ENCODE assay signal across 7 mouse cellular contexts in genomic region chr8:119798170-119798964, GRCm38 (mm10). TPM values are rescaled to one million over a fixed set of nuclear protein-coding genes. Genes with fewer than 3 reads are reported as not detected.
DNase-seq lines count a peak whose midpoint lies in the region; ATAC-seq and TF ChIP-seq lines count a peak whose summit lies in the region.

No protein-coding gene starts in this region.

- no peak overlapping the region for H3K9ac ChIP-seq in intestine, postnatal 0 days (ENCODE audit: low read depth, low read length)
- H3K9ac ChIP-seq in limb, embryonic 12.5 days (replicated peaks): no peak overlapping the region; the same call in 1 of the 2 replicates
- H3K9ac ChIP-seq in midbrain, embryonic 14.5 days (replicated peaks; ENCODE audit: low read length): no peak overlapping the region

- no peak overlapping the region for H3K4me3 ChIP-seq in intestine, postnatal 0 days (ENCODE audit: low read depth, low read length)
- peak overlapping the region; percentile 16 for H3K4me3 ChIP-seq in limb, embryonic 12.5 days (replicated peaks)
- H3K4me3 ChIP-seq in midbrain, embryonic 14.5 days (replicated peaks; ENCODE audit: low read depth, low read length): no peak overlapping the region

- H3K4me2 ChIP-seq in intestine, postnatal 0 days (replicated peaks; ENCODE audit: low read depth): peak overlapping the region; percentile 52
- peak overlapping the region; percentile 49 for H3K4me2 ChIP-seq in limb, embryonic 12.5 days
- peak overlapping the region; percentile 34 for H3K4me2 ChIP-seq in midbrain, embryonic 14.5 days (ENCODE audit: low read length)

- peak; percentile 63 for ATAC-seq in intestine, postnatal 0 days
- peak; percentile 90 for ATAC-seq in limb, embryonic 12.5 days (ENCODE audit: insufficient number of reproducible peaks, insufficient read depth, low FRiP score, low TSS enrichment, low read depth)
- ATAC-seq in midbrain, embryonic 14.5 days (ENCODE audit: low FRiP score, low TSS enrichment): peak; percentile 65

- peaks cover 4% of the 10 kb centered on the region; the same call in 1 of the 2 replicates for H3K4me1 ChIP-seq in intestine, postnatal 0 days (replicated peaks; ENCODE audit: control insufficient read depth, insufficient read depth, low read length)
- peaks cover 24% of the 10 kb centered on the region for H3K4me1 ChIP-seq in limb, embryonic 12.5 days (replicated peaks)
- H3K4me1 ChIP-seq in midbrain, embryonic 14.5 days (ENCODE audit: control insufficient read depth, insufficient read depth, low read length): peaks cover 28% of the 10 kb centered on the region

- DNase-seq in ES-CJ7 (ENCODE audit: low read depth, low spot score): peak; percentile 77
- peak; percentile 43 to 61 for DNase-seq in adrenal gland, postnatal 36 days
- DNase-seq in gastrocnemius, postnatal 10 days: peak; percentile 44
- DNase-seq in midbrain, embryonic 14.5 days: peak; percentile 81
- peak; percentile 43 to 84 for DNase-seq in spleen, postnatal 10 days (ENCODE audit: low spot score in 2 of 2)

- H3K9me3 ChIP-seq in intestine, postnatal 0 days (ENCODE audit: control insufficient read depth): no peaks in the 10 kb centered on the region
- no peaks in the 10 kb centered on the region for H3K9me3 ChIP-seq in limb, embryonic 12.5 days
- H3K9me3 ChIP-seq in midbrain, embryonic 14.5 days (ENCODE audit: control insufficient read depth, low read length): no peaks in the 10 kb centered on the region

- WGBS in intestine, postnatal 0 days: 17% methylated on average over 15 of the region's 15 CpGs
- 9% methylated on average over 15 of the region's 15 CpGs for WGBS in limb, embryonic 12.5 days
- 6% methylated on average over 15 of the region's 15 CpGs for WGBS in midbrain, embryonic 14.5 days

- TF ChIP-seq CTCF in intestine, postnatal 0 days (IDR thresholded peaks at IDR 0.05; ENCODE audit: low read depth): no peak

- H3K27ac ChIP-seq in intestine, postnatal 0 days (ENCODE audit: low read depth, low read length): no peak overlapping the region; the same call in 1 of the 2 replicates
- peak overlapping the region; percentile 94 for H3K27ac ChIP-seq in limb, embryonic 12.5 days
- H3K27ac ChIP-seq in midbrain, embryonic 14.5 days (replicated peaks; ENCODE audit: low read depth, low read length): peak overlapping the region; percentile 79

- H3K36me3 ChIP-seq in intestine, postnatal 0 days (ENCODE audit: control insufficient read depth, insufficient read depth): no peaks in the 10 kb centered on the region
- no peaks in the 10 kb centered on the region for H3K36me3 ChIP-seq in limb, embryonic 12.5 days
- H3K36me3 ChIP-seq in midbrain, embryonic 14.5 days (ENCODE audit: control insufficient read depth, insufficient read depth, low read length): no peaks in the 10 kb centered on the region

- no peaks in the 10 kb centered on the region for H3K27me3 ChIP-seq in intestine, postnatal 0 days (replicated peaks; ENCODE audit: control insufficient read depth, insufficient read depth, low read length)
- no peaks in the 10 kb centered on the region for H3K27me3 ChIP-seq in limb, embryonic 12.5 days
- no peaks in the 10 kb centered on the region for H3K27me3 ChIP-seq in midbrain, embryonic 14.5 days (ENCODE audit: control insufficient read depth, insufficient read depth, low read length)

RNA-seq across cellular contexts. Expression of gene Tldc1, which starts 20.2 kb away (rescaled TPM):
- total RNA-seq in adrenal gland, postnatal 36 days (2021): 10 to 100 TPM; 11.0 to 17.4 TPM
- 1 to 10 TPM; 4.7 to 5.2 TPM for total RNA-seq in gastrocnemius, postnatal 10 days (2021)
- polyA plus RNA-seq in intestine, postnatal 0 days (2015; fragmentation: Nextera tagmentation; extraction: Ambion mirVana): 7.7 and 8.4 TPM in 2 replicates
- 10.3 and 11.6 TPM in 2 replicates for polyA plus RNA-seq in limb, embryonic 12.5 days (2016; fragmentation: Nextera tagmentation; extraction: Ambion mirVana)
- 5.8 and 6.3 TPM in 2 replicates for polyA plus RNA-seq in midbrain, embryonic 14.5 days (2014; fragmentation: Nextera tagmentation; extraction: Ambion mirVana)

RNA-seq across cellular contexts. Expression of gene Cotl1, which starts 42.0 kb away (rescaled TPM):
- total RNA-seq in adrenal gland, postnatal 36 days (2021): 10 to 100 TPM; 44.4 to 51.3 TPM
- 10 to 100 TPM; 38.3 to 41.8 TPM for total RNA-seq in gastrocnemius, postnatal 10 days (2021)
- polyA plus RNA-seq in intestine, postnatal 0 days (2015; fragmentation: Nextera tagmentation; extraction: Ambion mirVana): 166 and 169 TPM in 2 replicates
- polyA plus RNA-seq in limb, embryonic 12.5 days (2016; fragmentation: Nextera tagmentation; extraction: Ambion mirVana): 76.3 and 95.6 TPM in 2 replicates
- polyA plus RNA-seq in midbrain, embryonic 14.5 days (2014; fragmentation: Nextera tagmentation; extraction: Ambion mirVana): 291 and 381 TPM in 2 replicates
